Mouse (Mus musculus) small intestine, adult 10 weeks (tissue): ENCODE measurements around the gene A630076J17Rik. TPM values are rescaled to one million over a fixed set of nuclear protein-coding genes. Genes with fewer than 3 reads are reported as not detected.

Experiments
- polyA plus RNA-seq: library from polyadenylated mRNA; stranded (reverse); fragments of 350-450 nt; fragmentation: Illumina TruSeq; extraction: RNeasy Lipid Tissue Mini Kit (QIAGEN cat#74804); gene quantifications from one replicate; pipeline ENCODE4 v1.2.3, GENCODE M21; 2014; ENCODE audit warnings: low replicate concordance

The A630076J17Rik gene
- polyA plus RNA-seq: not detected

GRCm38 (mm10) chr3:107230527-107230926, at the start of gene A630076J17Rik:
Gene A630076J17Rik (plus strand): TSS chr3:107230614.

GRCm38 (mm10) chr3:107182756-107183155, 47.7 kb upstream of the A630076J17Rik start, which contains the start of gene Kcna10:
Gene Kcna10 (plus strand): TSS chr3:107183056.

GRCm38 (mm10) chr3:107221608-107222007, 8.8 kb upstream of the A630076J17Rik start, which contains the start of gene Cym:
Gene Cym (minus strand): TSS chr3:107221732.

GRCm38 (mm10) chr3:107239607-107240006, 9.2 kb downstream of the A630076J17Rik start, which contains the start of gene Prok1:
Gene Prok1 (minus strand): TSS chr3:107239707.

GRCm38 (mm10) chr3:107278479-107279269, 48.3 kb downstream of the A630076J17Rik start, which contains the start of gene Lamtor5:
Gene Lamtor5 (plus strand): TSS chr3:107278858.

Other genes with a start within 250 kb of the A630076J17Rik start
- gene Kcna3, start 194.4 kb upstream of the A630076J17Rik start, polyA plus RNA-seq: not detected
- 2.0 TPM for gene Kcna2, start 129.5 kb upstream of the A630076J17Rik start, polyA plus RNA-seq
- gene Kcna10, start 47.6 kb upstream of the A630076J17Rik start, polyA plus RNA-seq: not detected
- 0.93 TPM for gene Cym, start 8.9 kb upstream of the A630076J17Rik start, polyA plus RNA-seq
- gene Prok1, start 9.1 kb downstream of the A630076J17Rik start, polyA plus RNA-seq: not detected
- gene Lamtor5, start 48.2 kb downstream of the A630076J17Rik start, polyA plus RNA-seq: 113 TPM
- 0.37 TPM for gene Slc16a4, start 60.6 kb downstream of the A630076J17Rik start, polyA plus RNA-seq
- 15.1 TPM for gene Rbm15, start 103.1 kb downstream of the A630076J17Rik start, polyA plus RNA-seq
- not detected for gene Kcnc4, start 228.9 kb downstream of the A630076J17Rik start, polyA plus RNA-seq